Mouse (Mus musculus): ENCODE results near the gene Antxr1. TPM values are rescaled to one million over a fixed set of nuclear protein-coding genes. Genes with fewer than 3 reads are reported as not detected.
A peak's percentile ranks its signal among the peaks of the same experiment; 100 is the strongest.

Antxr1 gene
- polyA plus RNA-seq, 1 experiment from 2014 or later, result 3.1 TPM

DNA sequence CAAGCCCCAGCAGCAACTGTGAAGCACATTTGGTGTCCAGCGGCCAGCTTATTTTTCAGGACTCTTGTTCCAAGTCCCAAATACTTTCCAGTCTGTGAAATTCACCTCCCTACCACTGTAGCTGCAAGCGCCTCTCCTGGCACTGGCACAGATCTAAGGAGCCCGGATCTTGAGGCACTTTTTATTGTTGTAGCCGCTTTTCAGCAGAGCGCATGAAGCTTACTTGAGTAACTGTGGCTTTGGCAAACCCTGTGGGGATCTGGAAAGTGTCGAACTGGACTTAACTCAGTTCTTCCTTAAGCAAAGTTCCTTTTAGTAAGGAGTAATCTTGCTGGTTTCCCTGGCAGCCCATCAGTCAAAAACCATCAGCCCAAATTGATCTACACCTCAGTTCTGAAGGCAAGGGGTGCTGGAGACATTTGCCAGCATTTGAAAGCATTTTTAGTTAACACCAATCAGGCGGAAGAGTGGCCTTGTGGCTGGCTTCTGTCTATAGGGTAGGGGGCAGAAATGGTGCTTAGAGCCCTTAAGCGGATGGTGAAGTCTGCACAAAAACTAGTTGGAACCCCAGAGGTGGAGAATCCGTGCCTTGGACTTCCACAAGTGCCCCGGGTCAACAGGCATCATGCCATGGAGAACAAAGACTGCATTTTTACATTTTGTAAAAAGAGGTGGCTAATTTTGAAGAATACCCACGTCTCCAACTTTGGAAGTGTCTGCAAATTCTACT is 1.1 kb downstream of the Antxr1 start:
- no peaks in the 10 kb centered on the region for H3K36me3 ChIP-seq (ENCODE audit: control insufficient read depth, insufficient read depth, low read length)
- no peak overlapping the region for H3K27ac ChIP-seq (ENCODE audit: low read depth, low read length)
- H3K4me2 ChIP-seq, result peak overlapping the region; percentile 65
- H3K9me3 ChIP-seq (ENCODE audit: control insufficient read depth, low read length), result no peaks in the 10 kb centered on the region
- DNase-seq (ENCODE audit: low spot score), result no peak
- H3K4me3 ChIP-seq (ENCODE audit: low read depth, low read length), result peak overlapping the region; percentile 55
- no peak for ATAC-seq (replicated peaks; ENCODE audit: low FRiP score)
- WGBS, result 23% methylated on average over 11 of the region's 11 CpGs
- H3K4me1 ChIP-seq (replicated peaks; ENCODE audit: control insufficient read depth, insufficient read depth, low read length), result no peaks in the 10 kb centered on the region
- H3K27me3 ChIP-seq (replicated peaks; ENCODE audit: control insufficient read depth, insufficient read depth, low read length), result peaks cover 20% of the 10 kb centered on the region
- peak overlapping the region; percentile 62; the same call in 1 of the 2 replicates for H3K9ac ChIP-seq (ENCODE audit: low read depth, low read length)

- no peaks in the 10 kb centered on the region for H3K4me1 ChIP-seq (replicated peaks; ENCODE audit: control insufficient read depth, insufficient read depth, low read length)
- no peak for ATAC-seq (replicated peaks; ENCODE audit: low FRiP score)
Measured at GRCm38 (mm10) chr6:87332380-87332779, 3.2 kb downstream of the Antxr1 start.

DNA sequence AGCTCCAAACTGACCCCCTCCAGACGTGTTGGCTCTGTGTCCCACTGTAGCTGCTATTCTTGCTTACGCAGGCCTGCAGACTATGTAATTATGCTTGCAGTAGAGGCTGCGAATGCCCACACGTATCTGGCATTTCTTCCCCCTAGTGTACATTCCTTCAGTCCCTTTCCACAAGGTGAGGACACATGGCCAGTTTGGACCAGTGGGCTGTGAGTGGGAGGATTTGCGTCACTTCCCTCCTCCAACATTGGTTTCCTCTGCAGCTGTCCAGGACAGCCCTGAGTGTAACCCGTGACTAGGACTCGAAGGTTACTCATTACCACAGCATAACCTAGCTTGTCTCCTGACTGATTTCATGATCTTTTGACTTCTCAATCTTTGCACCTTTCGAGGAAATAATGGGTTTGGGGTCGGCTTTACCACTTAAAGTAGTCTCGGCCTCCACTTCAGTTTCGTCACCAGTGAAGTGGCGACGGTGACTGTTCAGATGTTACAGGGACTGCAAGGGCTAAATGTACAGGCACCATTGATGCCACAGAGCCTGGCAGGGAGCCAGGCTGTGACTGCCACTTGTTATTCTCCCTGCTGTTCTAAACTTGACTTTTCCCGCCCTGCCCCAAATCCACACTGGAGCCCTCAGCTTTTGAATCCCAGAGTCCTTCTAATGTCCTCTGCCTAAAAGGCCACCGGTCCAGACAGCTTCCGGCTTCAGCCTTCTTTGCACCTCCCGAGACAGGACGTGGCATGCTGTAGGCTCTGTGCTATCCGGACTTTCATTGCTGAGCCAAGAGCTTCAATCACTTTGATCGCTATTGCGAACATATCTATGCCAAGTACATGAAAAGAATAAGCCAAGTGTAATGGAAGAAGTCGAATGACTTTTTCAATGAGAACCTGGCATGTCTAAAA is 7.1 kb downstream of the Antxr1 start:
- no peaks in the 10 kb centered on the region; the same call in none of the 2 replicates for H3K27me3 ChIP-seq (replicated peaks; ENCODE audit: control insufficient read depth, insufficient read depth, low read length)
- no peaks in the 10 kb centered on the region for H3K36me3 ChIP-seq (ENCODE audit: control insufficient read depth, insufficient read depth, low read length)
- WGBS, result 78% methylated on average over 22 of the region's 22 CpGs
- no peak overlapping the region for H3K4me2 ChIP-seq
- H3K27ac ChIP-seq (ENCODE audit: low read depth, low read length), result no peak overlapping the region
- H3K9me3 ChIP-seq (ENCODE audit: control insufficient read depth, low read length), result no peaks in the 10 kb centered on the region
- H3K4me3 ChIP-seq (ENCODE audit: low read depth, low read length), result no peak overlapping the region
- H3K9ac ChIP-seq (ENCODE audit: low read depth, low read length), result no peak overlapping the region
- no peaks in the 10 kb centered on the region for H3K4me1 ChIP-seq (replicated peaks; ENCODE audit: control insufficient read depth, insufficient read depth, low read length)
- ATAC-seq (replicated peaks; ENCODE audit: low FRiP score) (no peak), DNase-seq (ENCODE audit: low spot score) (no peak)

More at GRCm38 (mm10) chr6:87332380-87332779, 3.2 kb downstream of the Antxr1 start:
- Histone ChIP-seq H3K27ac (ENCODE audit: low read depth, low read length) (no peak overlapping the region), H3K4me3 (ENCODE audit: low read depth, low read length) (no peak overlapping the region), H3K9ac (ENCODE audit: low read depth, low read length) (no peak overlapping the region), H3K27me3 (replicated peaks; ENCODE audit: control insufficient read depth, insufficient read depth, low read length) (peaks cover 20% of the 10 kb centered on the region), H3K4me2 (no peak overlapping the region), H3K36me3 (ENCODE audit: control insufficient read depth, insufficient read depth, low read length) (no peaks in the 10 kb centered on the region), H3K9me3 (ENCODE audit: control insufficient read depth, low read length) (no peaks in the 10 kb centered on the region)
- 81% methylated on average over 2 of the region's 2 CpGs for whole genome bisulfite sequencing
- DNase-seq (ENCODE audit: low spot score), result no peak

DNA sequence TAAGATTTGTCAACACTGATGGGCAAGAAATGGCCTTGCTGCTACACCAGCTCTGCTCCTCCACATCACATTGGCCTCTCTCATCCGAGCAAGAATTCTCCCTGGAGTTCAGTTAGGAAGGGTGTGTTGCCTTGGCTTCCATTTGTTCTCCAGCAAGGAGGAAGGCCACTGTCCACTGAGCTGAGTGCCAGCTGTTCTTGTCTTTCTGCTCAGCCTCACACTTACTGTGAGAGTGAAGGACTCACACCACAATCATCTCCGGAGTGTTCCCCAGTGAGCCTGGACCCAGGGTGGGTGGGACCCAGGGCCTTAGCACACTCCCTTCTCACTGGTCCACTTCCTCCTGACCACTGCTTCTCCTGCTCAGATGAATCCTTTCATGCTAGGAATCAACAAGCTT is 8.7 kb downstream of the Antxr1 start:
- DNase-seq (ENCODE audit: low spot score), result no peak
- no peaks in the 10 kb centered on the region; the same call in none of the 2 replicates for H3K27me3 ChIP-seq (replicated peaks; ENCODE audit: control insufficient read depth, insufficient read depth, low read length)
- H3K9ac ChIP-seq (ENCODE audit: low read depth, low read length), result no peak overlapping the region
- no peaks in the 10 kb centered on the region for H3K9me3 ChIP-seq (ENCODE audit: control insufficient read depth, low read length)
- H3K4me2 ChIP-seq, result no peak overlapping the region
- WGBS, result 81% methylated on average over 2 of the region's 2 CpGs
- no peak for ATAC-seq (replicated peaks; ENCODE audit: low FRiP score)
- H3K4me3 ChIP-seq (ENCODE audit: low read depth, low read length), result no peak overlapping the region
- H3K27ac ChIP-seq (ENCODE audit: low read depth, low read length), result no peak overlapping the region
- no peaks in the 10 kb centered on the region for H3K4me1 ChIP-seq (replicated peaks; ENCODE audit: control insufficient read depth, insufficient read depth, low read length)
- H3K36me3 ChIP-seq (ENCODE audit: control insufficient read depth, insufficient read depth, low read length), result no peaks in the 10 kb centered on the region

DNA sequence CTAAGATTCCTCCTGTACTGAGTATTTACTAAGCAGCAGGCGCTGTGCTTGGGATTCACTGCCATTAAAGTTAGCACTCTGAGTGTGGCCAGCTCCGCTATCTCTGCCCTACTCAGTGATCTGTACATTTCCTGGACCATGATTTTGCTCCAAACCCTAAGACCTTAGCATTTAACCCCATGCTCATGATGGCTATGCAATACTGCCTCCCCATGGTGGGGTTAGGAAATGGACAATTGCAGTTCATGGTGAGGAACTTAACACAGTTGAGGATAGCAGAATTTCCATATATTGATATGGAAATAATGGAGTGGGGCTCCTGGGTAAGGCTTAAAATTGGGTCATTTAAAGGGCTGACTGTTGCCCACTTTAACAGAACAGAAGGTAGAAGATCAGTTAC is 12.2 kb downstream of the Antxr1 start:
- Histone ChIP-seq H3K9me3 (ENCODE audit: control insufficient read depth, low read length) (no peaks in the 10 kb centered on the region), H3K4me2 (no peak overlapping the region), H3K36me3 (ENCODE audit: control insufficient read depth, insufficient read depth, low read length) (no peaks in the 10 kb centered on the region), H3K27me3 (replicated peaks; ENCODE audit: control insufficient read depth, insufficient read depth, low read length) (no peaks in the 10 kb centered on the region; the same call in 1 of the 2 replicates), H3K9ac (ENCODE audit: low read depth, low read length) (no peak overlapping the region), H3K4me1 (replicated peaks; ENCODE audit: control insufficient read depth, insufficient read depth, low read length) (no peaks in the 10 kb centered on the region), H3K27ac (ENCODE audit: low read depth, low read length) (no peak overlapping the region), H3K4me3 (ENCODE audit: low read depth, low read length) (no peak overlapping the region)
- no peak for DNase-seq (ENCODE audit: low spot score)
- 70% methylated on average over 2 of the region's 2 CpGs for WGBS
- ATAC-seq (replicated peaks; ENCODE audit: low FRiP score), result no peak

DNA sequence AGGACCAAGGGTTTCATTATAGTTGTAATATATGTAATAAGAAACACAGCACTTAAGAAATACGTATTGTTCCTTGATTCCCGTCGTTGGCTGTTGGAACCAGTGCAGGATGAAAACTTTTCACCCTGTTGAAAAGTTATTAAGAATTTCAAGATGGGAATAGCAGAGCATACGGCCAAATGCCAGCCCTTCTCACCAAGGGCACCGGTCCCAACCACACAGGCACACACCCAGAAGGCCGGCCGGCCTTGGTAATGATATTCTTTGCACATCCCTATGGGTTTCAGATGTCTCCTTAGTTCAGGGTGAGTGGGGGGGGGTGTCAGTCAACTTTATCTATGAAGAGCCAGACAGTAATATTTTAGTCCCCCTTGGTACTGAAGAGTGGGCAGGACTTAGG is 17.0 kb downstream of the Antxr1 start:
- H3K27me3 ChIP-seq (replicated peaks; ENCODE audit: control insufficient read depth, insufficient read depth, low read length), result no peaks in the 10 kb centered on the region
- 91% methylated on average over 7 of the region's 7 CpGs for WGBS
- H3K36me3 ChIP-seq (ENCODE audit: control insufficient read depth, insufficient read depth, low read length), result no peaks in the 10 kb centered on the region
- ATAC-seq (replicated peaks; ENCODE audit: low FRiP score) (no peak), DNase-seq (ENCODE audit: low spot score) (no peak)
- no peak overlapping the region for H3K4me3 ChIP-seq (ENCODE audit: low read depth, low read length)
- H3K4me1 ChIP-seq (replicated peaks; ENCODE audit: control insufficient read depth, insufficient read depth, low read length), result no peaks in the 10 kb centered on the region
- H3K4me2 ChIP-seq, result no peak overlapping the region
- H3K9ac ChIP-seq (ENCODE audit: low read depth, low read length), result no peak overlapping the region
- H3K27ac ChIP-seq (ENCODE audit: low read depth, low read length), result no peak overlapping the region
- no peaks in the 10 kb centered on the region for H3K9me3 ChIP-seq (ENCODE audit: control insufficient read depth, low read length)

DNA sequence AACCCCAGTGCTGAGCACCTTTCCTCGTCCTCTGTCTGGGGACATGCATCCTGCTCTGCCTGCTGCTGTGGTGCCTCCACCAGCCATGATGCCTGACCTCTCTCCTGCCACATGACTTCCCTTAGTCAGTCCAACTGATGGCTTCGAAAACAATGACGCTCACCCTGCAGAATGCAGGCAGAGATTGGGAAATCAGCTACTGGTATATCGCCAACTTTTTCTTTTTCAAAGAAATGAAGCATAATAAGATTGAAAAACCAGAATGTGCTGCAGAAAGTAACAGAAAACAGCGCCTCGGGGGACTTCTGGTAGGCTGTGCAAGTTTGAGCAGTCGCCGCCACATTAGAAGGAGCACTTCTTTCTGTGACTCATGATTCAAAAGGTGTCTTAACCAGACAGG is 18.7 kb downstream of the Antxr1 start:
- H3K36me3 ChIP-seq (ENCODE audit: control insufficient read depth, insufficient read depth, low read length), result no peaks in the 10 kb centered on the region
- no peak overlapping the region for H3K4me2 ChIP-seq
- no peak for ATAC-seq (replicated peaks; ENCODE audit: low FRiP score)
- no peak for DNase-seq (ENCODE audit: low spot score)
- no peak overlapping the region for H3K9ac ChIP-seq (ENCODE audit: low read depth, low read length)
- no peaks in the 10 kb centered on the region for H3K9me3 ChIP-seq (ENCODE audit: control insufficient read depth, low read length)
- H3K27me3 ChIP-seq (replicated peaks; ENCODE audit: control insufficient read depth, insufficient read depth, low read length), result no peaks in the 10 kb centered on the region
- no peak overlapping the region for H3K27ac ChIP-seq (ENCODE audit: low read depth, low read length)
- no peak overlapping the region for H3K4me3 ChIP-seq (ENCODE audit: low read depth, low read length)
- no peaks in the 10 kb centered on the region for H3K4me1 ChIP-seq (replicated peaks; ENCODE audit: control insufficient read depth, insufficient read depth, low read length)
- WGBS, result 83% methylated on average over 8 of the region's 8 CpGs

DNA sequence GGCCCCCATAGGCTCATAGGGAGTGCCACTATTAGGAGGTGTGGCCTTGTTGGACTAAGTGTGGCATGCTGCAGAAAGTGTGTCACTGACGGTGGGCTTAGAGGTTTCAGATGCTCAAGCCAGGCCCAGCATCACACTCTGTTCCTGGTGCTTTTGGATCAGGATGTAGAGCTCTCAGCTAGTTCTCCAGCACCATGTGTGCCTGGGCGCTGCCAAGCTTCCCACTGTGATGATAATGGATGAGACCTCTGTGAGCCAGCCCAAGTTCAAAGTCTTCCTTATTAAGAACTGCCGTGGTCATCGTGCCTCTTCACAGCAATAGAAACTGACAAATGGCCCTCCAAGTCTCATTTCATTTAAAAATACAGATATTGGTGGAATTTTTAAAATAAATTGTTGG is 22.9 kb downstream of the Antxr1 start:
- 68% methylated on average over 4 of the region's 4 CpGs for WGBS
- no peak overlapping the region for H3K4me3 ChIP-seq (ENCODE audit: low read depth, low read length)
- DNase-seq (ENCODE audit: low spot score) (no peak), ATAC-seq (replicated peaks; ENCODE audit: low FRiP score) (no peak)
- no peak overlapping the region for H3K4me2 ChIP-seq
- no peak overlapping the region for H3K9ac ChIP-seq (ENCODE audit: low read depth, low read length)
- no peaks in the 10 kb centered on the region for H3K9me3 ChIP-seq (ENCODE audit: control insufficient read depth, low read length)
- H3K27me3 ChIP-seq (replicated peaks; ENCODE audit: control insufficient read depth, insufficient read depth, low read length), result no peaks in the 10 kb centered on the region
- no peak overlapping the region for H3K27ac ChIP-seq (ENCODE audit: low read depth, low read length)
- H3K36me3 ChIP-seq (ENCODE audit: control insufficient read depth, insufficient read depth, low read length), result no peaks in the 10 kb centered on the region
- H3K4me1 ChIP-seq (replicated peaks; ENCODE audit: control insufficient read depth, insufficient read depth, low read length), result no peaks in the 10 kb centered on the region

Measured in liver, embryonic 11.5 days (tissue).